Mouse (Mus musculus) cerebellum, adult 2 months (tissue): ENCODE data around the gene Man2a1.

Experiments used
- CTCF ChIP-seq: fragments of 200-500 bp; IDR thresholded peaks from 2 replicates; pipeline ENCODE4 v1.5.1; 2011; ENCODE audit warnings: low read depth, mild to moderate bottlenecking, control low read depth, low read length, moderate library complexity, borderline replicate concordance; ENCODE audit not compliant: insufficient read depth
- POLR2A ChIP-seq: fragments of 200-500 bp; IDR thresholded peaks from 2 replicates; pipeline ENCODE4 v1.6.1; 2011; ENCODE audit warnings: low read length, control low read depth, borderline replicate concordance; ENCODE audit not compliant: insufficient read depth

- TF ChIP-seq POLR2A (no peak), CTCF (no peak)
Observed at GRCm38 (mm10) chr17:64647396-64647795, 46.9 kb downstream of the Man2a1 start.
